Mouse (Mus musculus) forebrain, embryonic 12.5 days (tissue): Measurements from ENCODE around the gene Ceacam15. TPM values are rescaled to one million over a fixed set of nuclear protein-coding genes. Genes with fewer than 3 reads are reported as not detected.
"Not testable (repeated sequence)": the region's sequence is repeated elsewhere in the genome, so short reads cannot be mapped to it uniquely, and the experiment has no call there.

ENCODE experiments used
- ATAC-seq: fragments of 200-750 bp; cut with Nextera tagmentation; 2 replicates; pipeline ENCODE4 v1.8.0; 2017; ENCODE audit warnings: moderate TSS enrichment; ENCODE audit not compliant: low FRiP score
- H3K27ac ChIP-seq: fragments of 300-500 bp; sonication (generic); 2 replicates; pipeline ENCODE4 v1.5.1; 2016; ENCODE audit warnings: mild to moderate bottlenecking
- H3K27me3 ChIP-seq: fragments of 300-500 bp; sonication (generic); 2 replicates; pipeline ENCODE4 v1.6.1; 2016; ENCODE audit warnings: mild to moderate bottlenecking
- H3K36me3 ChIP-seq: fragments of 300-500 bp; sonication (generic); replicated peaks from 2 replicates; pipeline ENCODE4 v1.6.1; 2016; ENCODE audit warnings: mild to moderate bottlenecking
- H3K4me1 ChIP-seq: fragments of 300-500 bp; sonication (generic); 2 replicates; pipeline ENCODE4 v1.6.1; 2016
- H3K4me2 ChIP-seq: fragments of 300-500 bp; sonication (generic); 2 replicates; pipeline ENCODE4 v1.6.1; 2016; ENCODE audit warnings: mild to moderate bottlenecking, moderate library complexity
- H3K4me3 ChIP-seq: fragments of 300-500 bp; sonication (generic); replicated peaks from 2 replicates; pipeline ENCODE4 v1.5.1; 2016; ENCODE audit warnings: mild to moderate bottlenecking
- H3K9ac ChIP-seq: fragments of 300-500 bp; sonication (generic); 2 replicates; pipeline ENCODE4 v1.6.1; 2016; ENCODE audit warnings: mild to moderate bottlenecking
- H3K9me3 ChIP-seq: fragments of 300-500 bp; sonication (generic); 2 replicates; pipeline ENCODE4 v1.6.1; 2016
- WGBS: fragments of 180-500 bp; shearing (Covaris S2); methylation state at CpG from one replicate; pipeline ENCODE4 v1.1.7; 2016; 5-methylcytosine and 5-hydroxymethylcytosine counted together
- polyA plus RNA-seq: library from polyadenylated mRNA; unstranded; fragments of >200 nt; fragmentation: Nextera tagmentation; extraction: Ambion mirVana; gene quantifications from 2 replicates; pipeline ENCODE4 v1.2.1, GENCODE M21; 2016

Gene Ceacam15
- not detected in 2 replicates for polyA plus RNA-seq

DNA sequence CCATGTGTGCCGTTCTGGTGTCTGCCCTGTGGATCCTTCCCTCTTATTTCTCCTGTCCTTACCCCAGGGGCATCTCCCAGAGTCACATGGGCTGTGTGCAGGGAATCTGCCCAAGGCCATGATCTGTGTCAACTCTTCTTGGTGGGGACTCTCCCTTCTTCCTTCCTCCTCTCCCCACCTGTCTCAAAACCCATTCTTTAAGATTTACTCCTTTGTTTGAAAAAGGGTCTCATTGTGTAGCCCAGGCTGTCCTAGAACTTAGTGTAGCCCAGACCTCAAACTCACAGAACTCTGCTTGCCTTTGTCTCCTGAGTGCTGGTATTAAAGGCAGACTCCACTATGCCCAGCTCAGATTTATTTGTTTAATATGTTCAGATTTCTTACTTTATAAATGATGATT, at the start of gene Ceacam15:
TSS of gene Ceacam15 (minus strand) at position 101 of the 400 bp plus-strand sequence.
- H3K4me1 ChIP-seq: no peaks in the 10 kb centered on the region
- H3K36me3 ChIP-seq: no peaks in the 10 kb centered on the region
- H3K9me3 ChIP-seq: no peaks in the 10 kb centered on the region
- H3K27ac ChIP-seq: no peak within 1 kb of the TSS
- no peak for ATAC-seq
- 61% methylated on average over 1 of the region's 1 CpGs for WGBS
- no peak within 1 kb of the TSS for H3K9ac ChIP-seq
- no peak within 1 kb of the TSS for H3K4me2 ChIP-seq
- H3K27me3 ChIP-seq: no peaks in the 10 kb centered on the region
- H3K4me3 ChIP-seq: no peak within 1 kb of the TSS

GRCm38 (mm10) chr7:16722490-16722889, 47.0 kb upstream of the Ceacam15 start:
- H3K4me2 ChIP-seq, H3K27ac ChIP-seq, H3K4me1 ChIP-seq, H3K9ac ChIP-seq, ATAC-seq, H3K36me3 ChIP-seq, H3K27me3 ChIP-seq, H3K4me3 ChIP-seq, H3K9me3 ChIP-seq: not testable (repeated sequence)
- 74% methylated on average over 3 of the region's 3 CpGs for WGBS

GRCm38 (mm10) chr7:16721629-16722028, 46.1 kb upstream of the Ceacam15 start, which contains the start of gene Ceacam9:
TSS of gene Ceacam9 (plus strand) at chr7:16721929.
- H3K9me3 ChIP-seq: no peaks in the 10 kb centered on the region
- H3K27ac ChIP-seq: no peak within 1 kb of the TSS
- H3K4me1 ChIP-seq: no peaks in the 10 kb centered on the region
- 79% methylated on average over 2 of the region's 2 CpGs for WGBS
- no peak within 1 kb of the TSS for H3K9ac ChIP-seq
- H3K4me2 ChIP-seq: no peak within 1 kb of the TSS
- no peak within 1 kb of the TSS for H3K4me3 ChIP-seq
- H3K27me3 ChIP-seq: no peaks in the 10 kb centered on the region
- ATAC-seq: no peak
- H3K36me3 ChIP-seq: no peaks in the 10 kb centered on the region

- H3K4me3 ChIP-seq, H3K9ac ChIP-seq, H3K9me3 ChIP-seq, H3K4me2 ChIP-seq, H3K4me1 ChIP-seq, H3K36me3 ChIP-seq, H3K27ac ChIP-seq, ATAC-seq, H3K27me3 ChIP-seq: not testable (repeated sequence)
- 51% methylated on average over 8 of the region's 8 CpGs for WGBS
Measured at GRCm38 (mm10) chr7:16716456-16717152, 41.1 kb upstream of the Ceacam15 start.

DNA sequence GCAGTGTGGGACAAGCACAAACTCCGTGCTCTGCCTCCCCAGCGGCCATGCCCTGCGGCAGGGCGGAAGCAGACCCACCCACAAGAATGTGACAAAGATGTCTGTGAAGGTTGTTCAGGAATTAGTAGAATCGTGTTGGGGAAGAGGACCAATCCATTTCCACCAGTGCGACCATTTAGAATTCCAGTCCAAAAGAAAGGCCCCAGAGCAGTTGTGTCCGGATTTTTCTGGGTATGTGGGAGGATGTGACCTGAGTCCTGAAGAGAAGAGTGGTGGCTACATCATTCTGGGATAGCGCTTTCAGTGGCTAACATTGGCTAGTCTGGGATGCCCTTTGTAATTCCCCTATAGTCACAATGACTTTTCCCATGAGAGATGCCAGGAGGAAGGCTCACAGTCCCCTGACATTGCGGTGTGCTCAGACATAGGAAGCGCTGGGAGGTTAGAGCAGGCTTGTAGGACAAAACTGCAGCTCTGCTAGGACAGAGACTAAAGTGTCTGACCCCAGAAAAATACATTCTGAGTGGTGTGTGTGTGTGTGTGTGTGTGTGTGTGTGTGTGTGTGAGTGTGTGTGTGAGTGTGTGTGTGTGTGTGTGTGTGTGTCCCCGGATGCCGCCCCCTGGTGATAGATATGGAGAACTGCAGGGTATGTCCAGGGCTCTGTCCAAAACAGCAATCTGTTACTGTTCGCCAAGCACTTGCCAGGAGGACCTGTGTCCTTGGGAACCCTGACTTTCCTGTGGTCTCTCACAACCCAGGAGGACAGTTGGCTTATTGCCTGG, 37.3 kb upstream of the Ceacam15 start:
- H3K9me3 ChIP-seq: no peaks in the 10 kb centered on the region
- no peaks in the 10 kb centered on the region; the same call in 1 of the 2 replicates for H3K4me1 ChIP-seq
- no peaks in the 10 kb centered on the region for H3K36me3 ChIP-seq
- no peaks in the 10 kb centered on the region for H3K27me3 ChIP-seq
- H3K9ac ChIP-seq: no peak overlapping the region
- no peak for ATAC-seq
- no peak overlapping the region for H3K27ac ChIP-seq
- no peak overlapping the region for H3K4me3 ChIP-seq
- 77% methylated on average over 13 of the region's 13 CpGs for WGBS
- H3K4me2 ChIP-seq: no peak overlapping the region

DNA sequence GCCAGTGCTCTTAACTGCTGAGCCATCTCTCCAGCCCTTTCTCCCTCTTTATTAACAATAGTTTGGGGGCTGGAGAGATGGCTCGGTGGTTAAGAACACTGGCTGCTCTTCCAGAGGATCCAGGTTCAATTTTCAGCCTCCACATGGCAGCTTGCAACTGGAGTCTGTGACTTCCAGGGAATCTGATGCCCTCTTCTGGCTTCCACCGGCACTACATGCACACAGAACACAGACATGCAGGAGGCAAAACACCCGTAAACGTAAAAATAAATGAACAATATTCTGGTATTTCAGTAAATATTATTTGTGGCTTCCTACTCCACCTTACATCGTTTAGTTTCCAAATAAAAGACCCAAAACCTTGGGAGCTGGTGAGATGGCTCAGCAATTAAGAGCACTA, 35.1 kb upstream of the Ceacam15 start:
- H3K9ac ChIP-seq: no peak overlapping the region
- no peaks in the 10 kb centered on the region for H3K4me1 ChIP-seq
- H3K4me3 ChIP-seq: no peak overlapping the region
- no peak overlapping the region for H3K27ac ChIP-seq
- ATAC-seq: no peak
- no peak overlapping the region for H3K4me2 ChIP-seq
- no peaks in the 10 kb centered on the region for H3K36me3 ChIP-seq
- H3K9me3 ChIP-seq: no peaks in the 10 kb centered on the region
- WGBS: 77% methylated on average over 5 of the region's 5 CpGs
- H3K27me3 ChIP-seq: no peaks in the 10 kb centered on the region

DNA sequence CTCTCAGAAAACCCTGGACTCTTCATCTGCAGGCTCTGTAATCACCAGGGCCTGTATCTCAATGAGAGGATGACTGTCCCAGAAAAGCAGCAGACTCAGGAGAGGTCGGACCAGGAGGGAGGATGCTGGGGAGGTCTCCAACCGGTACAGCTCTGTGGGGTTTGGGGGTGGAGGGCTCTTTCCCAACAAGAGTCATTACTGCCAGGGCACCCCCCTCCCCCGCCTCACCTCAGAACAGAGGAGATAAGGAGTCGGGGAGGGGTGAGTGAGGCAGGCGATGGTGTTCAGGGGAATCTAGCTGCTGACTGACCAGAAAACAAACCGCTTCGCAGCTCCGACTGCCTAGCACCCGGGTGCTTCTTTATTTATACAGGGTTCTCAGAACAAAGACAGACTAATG, 32.7 kb upstream of the Ceacam15 start:
- H3K27ac ChIP-seq: no peak overlapping the region
- no peaks in the 10 kb centered on the region for H3K9me3 ChIP-seq
- no peaks in the 10 kb centered on the region for H3K27me3 ChIP-seq
- H3K4me2 ChIP-seq: no peak overlapping the region
- H3K9ac ChIP-seq: no peak overlapping the region
- H3K36me3 ChIP-seq: no peaks in the 10 kb centered on the region
- WGBS: 22% methylated on average over 9 of the region's 9 CpGs
- no peak for ATAC-seq
- no peaks in the 10 kb centered on the region for H3K4me1 ChIP-seq
- H3K4me3 ChIP-seq: no peak overlapping the region

DNA sequence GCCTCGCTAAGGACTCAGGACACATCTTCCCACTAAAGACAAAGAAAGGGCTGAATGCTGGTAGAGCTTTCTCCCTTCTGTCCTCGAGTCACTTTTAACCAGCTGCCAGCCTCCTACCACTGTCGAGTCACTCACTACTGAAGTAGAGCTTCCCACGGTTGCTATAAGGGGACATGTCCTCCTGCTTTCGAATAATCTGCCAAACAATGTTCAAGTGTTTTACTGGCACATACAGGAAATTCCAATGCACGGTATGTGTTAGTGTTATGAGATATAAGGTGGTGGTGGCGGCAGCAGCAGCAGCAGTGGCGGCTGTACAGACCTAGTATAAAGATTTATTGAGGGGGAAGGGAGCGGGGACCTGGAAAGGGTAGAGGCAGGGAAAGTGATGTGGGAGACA, 30.9 kb upstream of the Ceacam15 start:
- Histone ChIP-seq H3K4me2 (no peak overlapping the region), H3K4me1 (no peaks in the 10 kb centered on the region), H3K27ac (no peak overlapping the region), H3K36me3 (no peaks in the 10 kb centered on the region), H3K27me3 (no peaks in the 10 kb centered on the region), H3K4me3 (no peak overlapping the region), H3K9ac (no peak overlapping the region), H3K9me3 (no peaks in the 10 kb centered on the region)
- ATAC-seq: no peak
- 65% methylated on average over 9 of the region's 9 CpGs for WGBS

DNA sequence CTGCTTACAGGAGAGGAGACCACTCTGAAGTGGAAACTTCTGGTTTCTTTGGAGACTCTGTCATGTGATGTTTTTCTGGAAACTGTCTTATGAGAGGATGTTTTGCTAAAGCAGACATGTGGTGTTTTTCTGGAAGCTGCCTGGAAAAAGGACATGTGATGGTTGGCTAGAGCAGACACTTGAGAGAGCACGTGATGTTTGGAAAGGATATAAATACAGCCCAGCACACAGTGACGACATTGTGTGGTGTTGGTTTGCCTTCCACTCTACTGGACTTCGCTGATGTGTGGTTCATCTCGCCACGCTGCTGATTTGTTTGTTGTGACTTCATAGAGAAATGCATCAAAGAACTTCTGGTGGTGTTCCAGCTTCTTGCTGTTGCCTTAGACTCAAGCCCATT, 25.1 kb upstream of the Ceacam15 start:
- Histone ChIP-seq H3K9ac (no peak overlapping the region), H3K4me1 (no peaks in the 10 kb centered on the region), H3K9me3 (no peaks in the 10 kb centered on the region), H3K4me3 (no peak overlapping the region), H3K4me2 (no peak overlapping the region), H3K27me3 (no peaks in the 10 kb centered on the region), H3K27ac (no peak overlapping the region), H3K36me3 (no peaks in the 10 kb centered on the region)
- ATAC-seq: no peak
- 93% methylated on average over 5 of the region's 5 CpGs for WGBS

- Histone ChIP-seq H3K36me3 (no peaks in the 10 kb centered on the region), H3K27me3 (no peaks in the 10 kb centered on the region), H3K4me2 (no peak overlapping the region), H3K27ac (no peak overlapping the region), H3K9ac (no peak overlapping the region), H3K4me3 (no peak overlapping the region), H3K9me3 (no peaks in the 10 kb centered on the region), H3K4me1 (no peaks in the 10 kb centered on the region)
- WGBS: 54% methylated on average over 2 of the region's 2 CpGs
- ATAC-seq: no peak
Measured at GRCm38 (mm10) chr7:16699042-16699441, 23.5 kb upstream of the Ceacam15 start.

GRCm38 (mm10) chr7:16695025-16695424, 19.5 kb upstream of the Ceacam15 start:
- H3K36me3 ChIP-seq: no peaks in the 10 kb centered on the region
- no peaks in the 10 kb centered on the region for H3K4me1 ChIP-seq
- ATAC-seq: no peak
- H3K27me3 ChIP-seq: no peaks in the 10 kb centered on the region
- WGBS: 40% methylated on average over 3 of the region's 3 CpGs
- H3K4me2 ChIP-seq: no peak overlapping the region
- H3K9me3 ChIP-seq: no peaks in the 10 kb centered on the region
- H3K9ac ChIP-seq: no peak overlapping the region
- H3K27ac ChIP-seq: no peak overlapping the region
- no peak overlapping the region for H3K4me3 ChIP-seq

DNA sequence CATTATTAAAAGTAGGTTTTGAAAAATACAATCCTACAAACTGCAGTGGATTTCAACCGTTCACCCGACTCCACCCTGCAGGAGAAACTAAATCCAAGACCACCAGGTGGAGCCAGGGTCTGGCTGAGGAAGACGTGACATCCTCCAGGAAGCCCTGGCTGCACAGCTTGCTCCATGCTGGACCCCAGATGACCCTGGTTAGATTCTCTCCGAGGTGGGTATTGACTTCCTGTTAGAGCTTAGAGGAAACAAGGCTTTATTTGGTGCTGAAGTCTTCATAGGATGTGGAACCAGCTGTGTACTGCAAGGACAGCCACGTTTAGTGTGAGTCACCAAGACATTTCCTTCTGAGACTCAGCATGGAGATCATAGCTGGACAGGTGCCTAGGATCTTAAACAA, 13.7 kb upstream of the Ceacam15 start:
- H3K9ac ChIP-seq: no peak overlapping the region
- no peak overlapping the region for H3K4me3 ChIP-seq
- no peak overlapping the region for H3K27ac ChIP-seq
- no peak overlapping the region for H3K4me2 ChIP-seq
- H3K36me3 ChIP-seq: no peaks in the 10 kb centered on the region
- 0 out of 2 replicates have a peak, but pooled peaks cover 7% of the 10 kb centered on the region for H3K9me3 ChIP-seq
- no peaks in the 10 kb centered on the region for H3K27me3 ChIP-seq
- ATAC-seq: no peak
- WGBS: 84% methylated on average over 5 of the region's 5 CpGs
- no peaks in the 10 kb centered on the region for H3K4me1 ChIP-seq

GRCm38 (mm10) chr7:16680194-16680593, 4.7 kb upstream of the Ceacam15 start:
- not testable (repeated sequence) for H3K27ac ChIP-seq, H3K4me1 ChIP-seq, H3K4me2 ChIP-seq, H3K9ac ChIP-seq, H3K36me3 ChIP-seq, ATAC-seq, H3K9me3 ChIP-seq, H3K4me3 ChIP-seq, H3K27me3 ChIP-seq
- 51% methylated on average over 3 of the region's 3 CpGs for WGBS
